In genomic region chr1:25033155-25034095, GRCm38 (mm10) we compare ENCODE assay signal across 9 mouse cellular contexts.
DNase-seq lines count a peak whose midpoint lies in the region; ATAC-seq and TF ChIP-seq lines count a peak whose summit lies in the region.
"Had no signal": no experiment of that assay in that cellular context is flagged by ENCODE, and none has a peak within 500 bp of the region (broad histone marks: within the 10 kb centered on the region; RNA-seq: fewer than 3 reads in every experiment).

No protein-coding gene starts in this region.

- peak; percentile 57 for DNase-seq in cerebellum, adult 11-12 months
- peak; percentile 54 for DNase-seq in embryo, embryonic 10.5 days (ENCODE audit: low spot score)
- DNase-seq in midbrain, postnatal 0 days (ENCODE audit: low spot score): peak; percentile 85
- no peak for DNase-seq in B cell, adult 2 months
- no peak for DNase-seq in thymus, adult 18-20 months

- peaks cover 4% of the 10 kb centered on the region for H3K4me1 ChIP-seq in hindbrain, embryonic 16.5 days (ENCODE audit: control insufficient read depth, insufficient read depth, low read depth, low read length)
- H3K4me1 ChIP-seq in midbrain, postnatal 0 days (ENCODE audit: insufficient read depth, low read length): no peaks in the 10 kb centered on the region
- no peaks in the 10 kb centered on the region for H3K4me1 ChIP-seq in heart, embryonic 11.5 days (ENCODE audit: control insufficient read depth, insufficient read depth, low read length)
- H3K4me1 ChIP-seq: megakaryocyte, embryonic 14.5 days had no signal

- no peaks in the 10 kb centered on the region for H3K36me3 ChIP-seq in hindbrain, embryonic 16.5 days (ENCODE audit: control insufficient read depth, insufficient read depth, low read length)
- no peaks in the 10 kb centered on the region for H3K36me3 ChIP-seq in midbrain, postnatal 0 days (ENCODE audit: insufficient read depth, low read length)
- H3K36me3 ChIP-seq in heart, embryonic 11.5 days (ENCODE audit: control insufficient read depth, insufficient read depth, low read length): no peaks in the 10 kb centered on the region

- H3K27me3 ChIP-seq in hindbrain, embryonic 16.5 days (replicated peaks; ENCODE audit: control insufficient read depth, insufficient read depth, low read length): no peaks in the 10 kb centered on the region
- no peaks in the 10 kb centered on the region for H3K27me3 ChIP-seq in midbrain, postnatal 0 days (ENCODE audit: insufficient read depth, low read length)
- no peaks in the 10 kb centered on the region for H3K27me3 ChIP-seq in heart, embryonic 11.5 days (ENCODE audit: control insufficient read depth, insufficient read depth, low read length)
- H3K27me3 ChIP-seq: megakaryocyte, embryonic 14.5 days had no signal

- no peak overlapping the region for H3K27ac ChIP-seq in hindbrain, embryonic 16.5 days (ENCODE audit: low read depth, low read length)
- H3K27ac ChIP-seq in midbrain, postnatal 0 days (ENCODE audit: low read depth, low read length): peak overlapping the region; percentile 19; the same call in 1 of the 2 replicates
- H3K27ac ChIP-seq in heart, embryonic 11.5 days (ENCODE audit: low read depth, low read length): no peak overlapping the region

- peak; percentile 98 for ATAC-seq in hindbrain, embryonic 16.5 days
- peak; percentile 87 for ATAC-seq in midbrain, postnatal 0 days (ENCODE audit: low FRiP score)
- ATAC-seq in heart, embryonic 11.5 days (replicated peaks; ENCODE audit: insufficient number of reproducible peaks, low FRiP score, low TSS enrichment): no peak
- ATAC-seq in granulocyte monocyte progenitor cell, adult 5-6 weeks (replicated peaks; ENCODE audit: poor library complexity, severe bottlenecking): no peak

- no peaks in the 10 kb centered on the region for H3K9me3 ChIP-seq in hindbrain, embryonic 16.5 days (ENCODE audit: control insufficient read depth, low read length)
- H3K9me3 ChIP-seq in midbrain, postnatal 0 days (ENCODE audit: low read length): no peaks in the 10 kb centered on the region
- no peaks in the 10 kb centered on the region for H3K9me3 ChIP-seq in heart, embryonic 11.5 days (replicated peaks; ENCODE audit: control insufficient read depth, low read length)

- WGBS in hindbrain, embryonic 16.5 days: 33% methylated on average over 8 of the region's 8 CpGs
- 34% methylated on average over 8 of the region's 8 CpGs for WGBS in midbrain, postnatal 0 days
- WGBS in heart, embryonic 11.5 days (ENCODE audit: insufficient replicate concordance): 73% methylated on average over 8 of the region's 8 CpGs

- H3K9ac ChIP-seq in hindbrain, embryonic 16.5 days (ENCODE audit: low read depth, low read length): no peak overlapping the region
- no peak overlapping the region for H3K9ac ChIP-seq in midbrain, postnatal 0 days (replicated peaks; ENCODE audit: low read length, poor library complexity, severe bottlenecking)
- no peak overlapping the region for H3K9ac ChIP-seq in heart, embryonic 11.5 days (ENCODE audit: low read depth, low read length)

- TF ChIP-seq CTCF in midbrain, postnatal 0 days (IDR thresholded peaks at IDR 0.05): no peak

- no peak overlapping the region for H3K4me3 ChIP-seq in hindbrain, embryonic 16.5 days (ENCODE audit: low read length)
- H3K4me3 ChIP-seq in midbrain, postnatal 0 days (ENCODE audit: low read depth, low read length): no peak overlapping the region
- no peak overlapping the region for H3K4me3 ChIP-seq in heart, embryonic 11.5 days (ENCODE audit: low read depth, low read length)
- H3K4me3 ChIP-seq: megakaryocyte, embryonic 14.5 days had no signal

- peak overlapping the region; percentile 8; the same call in 1 of the 2 replicates for H3K4me2 ChIP-seq in hindbrain, embryonic 16.5 days (ENCODE audit: low read length)
- H3K4me2 ChIP-seq in midbrain, postnatal 0 days (ENCODE audit: low read depth, low read length, poor library complexity, severe bottlenecking): peak overlapping the region; percentile 21
- no peak overlapping the region for H3K4me2 ChIP-seq in heart, embryonic 11.5 days

Comparison
In these comparisons a context has a peak if more than half of its experiments do, and no peak if none do; other contexts are left out.
1. DNase-seq: peak in cerebellum, adult 11-12 months (single experiment), embryo, embryonic 10.5 days (single experiment) and midbrain, postnatal 0 days (single experiment); none in B cell, adult 2 months (0 of 2) and thymus, adult 18-20 months (0 of 2).
2. ATAC-seq: peak in hindbrain, embryonic 16.5 days (single experiment) and midbrain, postnatal 0 days (single experiment); none in heart, embryonic 11.5 days (single experiment) and granulocyte monocyte progenitor cell, adult 5-6 weeks (single experiment).